ENCODE assay signal across 9 mouse cellular contexts in genomic region chr1:105630481-105630880, GRCm38 (mm10). TPM values are rescaled to one million over a fixed set of nuclear protein-coding genes. Genes with fewer than 3 reads are reported as not detected.
DNase-seq lines count a peak whose midpoint lies in the region; ATAC-seq lines count a peak whose summit lies in the region.
"Had no signal": no experiment of that assay in that cellular context is flagged by ENCODE, and none has a peak within 500 bp of the region (broad histone marks: within the 10 kb centered on the region; RNA-seq: fewer than 3 reads in every experiment).

No protein-coding gene starts in this region.

- peak; percentile 45; the same call in 1 of the 2 replicates for ATAC-seq in neural tube, embryonic 11.5 days (ENCODE audit: insufficient read depth, low FRiP score, low TSS enrichment)

- no peaks in the 10 kb centered on the region for H3K36me3 ChIP-seq in neural tube, embryonic 11.5 days (ENCODE audit: control insufficient read depth, insufficient read depth, low read length)
- H3K36me3 ChIP-seq: heart, embryonic 15.5 days had no signal

- no peak overlapping the region for H3K4me3 ChIP-seq in neural tube, embryonic 11.5 days (ENCODE audit: low read depth, low read length)
- H3K4me3 ChIP-seq: heart, embryonic 15.5 days had no signal

- WGBS in neural tube, embryonic 11.5 days, result 53% methylated on average over 3 of the region's 3 CpGs

- no peaks in the 10 kb centered on the region for H3K27me3 ChIP-seq in neural tube, embryonic 11.5 days (ENCODE audit: control insufficient read depth, insufficient read depth, low read length)
- H3K27me3 ChIP-seq: heart, embryonic 15.5 days had no signal

- peak; percentile 2 to 48 for DNase-seq in frontal cortex, postnatal 36 days (ENCODE audit: low spot score in 2 of 2)
- no peak for DNase-seq in frontal cortex, postnatal 25 days (ENCODE audit: low spot score in 2 of 2)
- peak; percentile 29 to 38 for DNase-seq in right cerebral cortex, postnatal 10 days (ENCODE audit: low spot score in 2 of 2)
- no peak for DNase-seq in right cerebral cortex, postnatal 36 days (ENCODE audit: low spot score in 2 of 2)
- peak; percentile 71 for DNase-seq in embryo, embryonic 10 days (ENCODE audit: low spot score)
- peak; percentile 16 for DNase-seq in layer of hippocampus, adult 9-10 months (ENCODE audit: low spot score)
- DNase-seq in neural tube, embryonic 11.5 days (ENCODE audit: low spot score), result peak; percentile 12
- DNase-seq in adrenal gland, adult 18-20 months (ENCODE audit: low spot score in 2 of 2), result no peak

- H3K9ac ChIP-seq in neural tube, embryonic 11.5 days (ENCODE audit: low read length), result no peak overlapping the region
- H3K9ac ChIP-seq: heart, embryonic 15.5 days had no signal

- H3K4me1 ChIP-seq in neural tube, embryonic 11.5 days (ENCODE audit: control insufficient read depth, insufficient read depth, low read length), result no peaks in the 10 kb centered on the region
- H3K4me1 ChIP-seq: heart, embryonic 15.5 days had no signal

- no peak overlapping the region for H3K27ac ChIP-seq in neural tube, embryonic 11.5 days (ENCODE audit: low read depth, low read length)
- H3K27ac ChIP-seq: heart, embryonic 15.5 days had no signal

- H3K4me2 ChIP-seq in neural tube, embryonic 11.5 days (ENCODE audit: low read depth), result no peak overlapping the region
- H3K4me2 ChIP-seq: heart, embryonic 15.5 days had no signal

- H3K9me3 ChIP-seq in neural tube, embryonic 11.5 days (ENCODE audit: control insufficient read depth, low read length), result no peaks in the 10 kb centered on the region
- H3K9me3 ChIP-seq: heart, embryonic 15.5 days had no signal

RNA-seq across cellular contexts. Expression of gene Pign, which starts 33.0 kb away (rescaled TPM):
- polyA plus RNA-seq in neural tube, embryonic 11.5 days (2014; fragmentation: Nextera tagmentation; extraction: Ambion mirVana), result 10.7 and 14.4 TPM in 2 replicates
- 10 to 100 TPM; 22.0 to 40.0 TPM for total RNA-seq in adrenal gland, adult 18-20 months (2021)

RNA-seq across cellular contexts. Expression of gene Relch, which starts 33.2 kb away (rescaled TPM):
- 28.6 and 32.1 TPM in 2 replicates for polyA plus RNA-seq in neural tube, embryonic 11.5 days (2014; fragmentation: Nextera tagmentation; extraction: Ambion mirVana)
- total RNA-seq in adrenal gland, adult 18-20 months (2021), result 10 to 100 TPM; 32.0 to 34.6 TPM

Comparison
In these comparisons a context has a peak if more than half of its experiments do, and no peak if none do; other contexts are left out.
1. DNase-seq: peak in frontal cortex, postnatal 36 days (2 of 2), right cerebral cortex, postnatal 10 days (2 of 2), embryo, embryonic 10 days (single experiment), layer of hippocampus, adult 9-10 months (single experiment) and neural tube, embryonic 11.5 days (single experiment); none in frontal cortex, postnatal 25 days (0 of 2), right cerebral cortex, postnatal 36 days (0 of 2) and adrenal gland, adult 18-20 months (0 of 2).